Mouse (Mus musculus): ENCODE measurements at regions not wholly inside any gene's neighbourhood (a gene's known extent, or its start where the extent isn't known, plus 50 kb on each side); places are given as distances from the start of the nearest gene placed in this dataset.

GRCm38 (mm10) chr12:73408614-73409013 lies 122.0 kb downstream of the Slc38a6 start:
- TF ChIP-seq CTCF (IDR thresholded peaks at IDR 0.05; ENCODE audit: borderline replicate concordance, extremely low read depth, insufficient read depth, insufficient read length) (no peak), POLR2A (IDR thresholded peaks at IDR 0.05; ENCODE audit: borderline replicate concordance, extremely low read depth, insufficient read depth, insufficient read length, poor library complexity, severe bottlenecking) (no peak)
